Mouse (Mus musculus): ENCODE data around the gene Crebbp. TPM values are rescaled to one million over a fixed set of nuclear protein-coding genes. Genes with fewer than 3 reads are reported as not detected.
A peak's percentile ranks its signal among the peaks of the same experiment; 100 is the strongest.
"Not testable (repeated sequence)": the region's sequence is repeated elsewhere in the genome, so short reads cannot be mapped to it uniquely, and the experiment has no call there.

Crebbp gene
- 33.0 and 52.9 TPM in 2 replicates for total RNA-seq (2014; fragmentation: Nextera tagmentation)
- 12.3 and 13.5 TPM in 2 replicates for total RNA-seq (2017)

GRCm38 (mm10) chr16:4213799-4214551, at the start of gene Crebbp:
Gene Crebbp, minus strand, starts transcription at chr16:4213997.
- peak; percentile 86 for ATAC-seq (replicated peaks; ENCODE audit: poor library complexity, severe bottlenecking)

DNA sequence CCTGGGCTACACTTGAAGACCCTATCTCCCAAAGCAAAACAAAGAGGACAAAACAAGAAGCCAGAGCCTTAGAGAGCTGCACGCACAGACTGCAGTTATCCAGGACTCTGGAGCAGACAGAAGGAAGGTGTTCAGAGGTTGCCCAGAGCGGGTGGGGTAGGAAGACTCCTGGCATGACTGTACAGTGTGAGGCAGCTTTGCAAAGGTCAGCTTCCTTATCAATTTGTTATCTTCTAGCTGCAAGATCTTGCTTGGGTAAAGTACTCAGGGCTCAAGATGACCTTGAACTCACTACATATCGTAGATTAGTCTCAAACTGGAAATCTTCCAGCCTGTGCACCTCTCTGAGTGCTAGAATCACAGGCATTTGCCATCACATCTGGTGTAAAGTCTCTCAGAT, 49.7 kb upstream of the Crebbp start:
- no peak for ATAC-seq (replicated peaks; ENCODE audit: poor library complexity, severe bottlenecking)

- ATAC-seq (replicated peaks; ENCODE audit: poor library complexity, severe bottlenecking): no peak
Observed at GRCm38 (mm10) chr16:4257546-4257945, 43.7 kb upstream of the Crebbp start.

GRCm38 (mm10) chr16:4248791-4249190, 35.0 kb upstream of the Crebbp start:
- no peak for ATAC-seq (replicated peaks; ENCODE audit: poor library complexity, severe bottlenecking)

- not testable (repeated sequence) for ATAC-seq (replicated peaks; ENCODE audit: poor library complexity, severe bottlenecking)
Observed at GRCm38 (mm10) chr16:4245241-4245640, 31.4 kb upstream of the Crebbp start.

DNA sequence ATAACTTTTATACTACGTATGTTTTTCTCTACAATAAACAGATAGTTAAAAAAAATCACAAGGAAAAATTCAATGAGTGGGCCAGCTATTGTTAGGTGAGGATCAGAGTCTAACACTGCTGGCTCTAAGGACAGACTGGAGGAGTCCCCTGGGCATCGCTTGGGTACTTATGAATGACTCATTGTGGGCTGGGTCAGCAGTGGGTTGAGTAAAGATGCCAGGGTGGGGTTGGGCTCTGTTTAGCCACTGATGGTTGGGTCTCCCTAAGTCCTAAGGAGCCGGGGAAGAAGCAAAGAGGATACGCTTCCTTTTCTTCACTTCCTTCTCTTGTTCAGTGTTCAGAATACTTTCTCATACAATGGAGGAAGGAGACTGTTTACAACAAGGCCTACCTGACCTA, 22.3 kb upstream of the Crebbp start:
- peak; percentile 78 for ATAC-seq (replicated peaks; ENCODE audit: poor library complexity, severe bottlenecking)

GRCm38 (mm10) chr16:4235587-4235986, 21.8 kb upstream of the Crebbp start:
- ATAC-seq (replicated peaks; ENCODE audit: poor library complexity, severe bottlenecking): no peak

GRCm38 (mm10) chr16:4225841-4226240, 12.0 kb upstream of the Crebbp start:
- ATAC-seq (replicated peaks; ENCODE audit: poor library complexity, severe bottlenecking): no peak

DNA sequence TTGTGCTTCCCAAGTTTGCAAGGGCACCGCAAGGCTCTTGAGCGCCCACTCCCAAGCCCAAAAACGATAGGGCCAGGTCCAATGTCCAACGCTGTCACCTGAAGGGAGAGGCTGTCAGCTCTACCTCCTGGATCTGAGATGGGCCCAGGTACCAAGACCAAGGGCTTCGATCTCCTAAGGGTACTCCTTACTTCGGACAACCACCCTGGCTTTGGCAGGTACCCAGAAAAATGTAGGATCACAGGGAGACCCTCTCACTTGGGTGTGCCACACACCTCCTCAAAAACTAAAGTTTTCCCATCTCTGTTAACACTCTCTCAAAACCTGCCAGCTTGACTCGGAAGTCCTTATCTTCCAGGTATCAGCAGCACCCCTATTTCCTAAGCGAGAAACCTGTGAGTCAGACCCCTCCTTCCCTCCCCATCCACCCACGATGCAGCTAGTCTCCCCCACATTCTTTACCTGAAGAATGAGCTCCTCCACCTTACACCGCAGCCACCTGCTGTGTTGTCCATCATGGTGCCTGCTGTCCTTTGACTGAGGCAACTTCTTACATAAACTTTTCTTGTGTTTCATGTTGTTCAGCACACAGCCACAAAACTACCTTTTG, 939 bp upstream of the Crebbp start:
- ATAC-seq (replicated peaks; ENCODE audit: poor library complexity, severe bottlenecking): no peak; the same call in 1 of the 2 replicates

DNA sequence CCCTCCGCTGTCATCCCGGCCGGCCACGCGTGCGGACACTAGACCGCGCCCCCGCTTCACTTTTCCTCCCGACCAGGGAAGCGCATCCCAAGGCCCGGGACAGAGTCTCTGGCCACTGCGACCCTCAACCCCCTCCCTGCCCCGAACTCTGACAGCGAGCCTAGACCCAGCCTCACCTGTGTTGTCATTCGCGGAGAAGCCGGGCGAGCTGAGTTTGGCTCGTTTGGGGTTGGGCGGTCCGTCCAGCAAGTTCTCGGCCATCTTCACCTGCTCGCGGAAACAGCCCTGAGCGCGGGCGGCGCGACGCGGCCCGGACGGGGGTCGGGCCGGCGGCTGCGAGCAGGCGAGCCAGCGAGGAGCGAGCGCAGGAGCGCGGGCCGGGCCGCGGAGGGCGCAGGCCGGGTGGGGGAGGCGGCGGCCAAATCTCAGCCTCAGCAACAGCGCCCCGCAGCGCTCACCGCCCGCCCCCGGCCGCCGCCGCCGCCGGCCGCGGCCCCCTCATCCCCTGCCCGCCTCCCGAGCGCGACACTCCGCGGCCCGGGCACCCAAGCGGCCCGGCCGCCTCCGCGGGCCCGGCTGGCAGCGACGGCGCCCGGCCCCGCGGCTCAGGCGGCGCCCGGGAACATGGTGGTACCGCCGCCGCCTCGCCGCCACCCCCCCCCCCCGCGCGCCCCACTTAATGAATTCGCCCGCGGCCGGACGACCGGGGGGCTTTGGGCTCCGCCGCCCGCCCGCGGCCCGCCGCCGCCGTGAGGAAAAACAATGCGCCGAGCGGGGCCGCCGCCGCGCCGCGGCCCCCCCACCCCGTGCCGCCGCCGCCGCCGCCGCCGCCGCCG, 616 bp downstream of the Crebbp start:
- peak; percentile 38 for ATAC-seq (replicated peaks; ENCODE audit: poor library complexity, severe bottlenecking)

- 0 out of 2 replicates have a peak, but pooled peaks have one; percentile 16 for ATAC-seq (replicated peaks; ENCODE audit: poor library complexity, severe bottlenecking)
Observed at GRCm38 (mm10) chr16:4212167-4212962, 1.4 kb downstream of the Crebbp start.

GRCm38 (mm10) chr16:4210290-4210689, 3.5 kb downstream of the Crebbp start:
- ATAC-seq (replicated peaks; ENCODE audit: poor library complexity, severe bottlenecking): peak; percentile 52

DNA sequence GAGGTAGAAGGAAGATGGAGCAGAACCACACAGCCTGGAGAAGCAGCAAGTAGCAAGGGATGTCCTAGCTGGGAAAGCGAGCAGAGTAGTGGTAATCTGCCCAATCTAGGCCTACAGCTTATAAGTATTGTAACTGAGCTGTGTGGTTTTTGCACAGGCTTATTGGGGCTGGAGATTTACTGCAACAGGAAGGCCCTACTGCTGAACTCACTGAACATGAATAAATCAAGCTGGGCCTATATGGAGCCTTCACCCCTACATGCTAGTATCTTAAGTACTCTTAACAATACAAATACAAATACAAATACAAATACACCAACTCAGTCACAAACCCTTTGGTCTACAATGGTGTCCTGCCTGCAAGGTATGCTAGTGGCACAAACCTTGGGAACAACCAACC, 10.2 kb downstream of the Crebbp start:
- no peak for ATAC-seq (replicated peaks; ENCODE audit: poor library complexity, severe bottlenecking)

DNA sequence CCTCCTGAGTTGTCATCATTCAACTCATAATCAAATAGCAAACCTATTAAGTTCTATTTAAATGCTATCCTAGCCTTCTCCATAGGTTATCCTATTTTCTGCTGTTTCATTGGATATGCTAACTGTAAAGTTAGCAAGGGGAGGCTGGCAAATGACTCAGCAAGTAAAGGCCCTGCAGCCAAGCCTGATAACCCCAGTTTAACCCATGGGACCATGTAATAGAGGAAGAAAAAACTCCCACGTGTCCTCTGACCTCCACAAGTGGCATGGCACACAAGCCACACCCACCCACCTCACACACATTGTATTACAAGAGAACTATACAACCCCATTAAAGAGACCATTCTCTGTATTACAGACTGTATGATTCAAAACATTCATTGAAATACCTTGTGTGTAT, 13.8 kb downstream of the Crebbp start:
- peak; percentile 85 for ATAC-seq (replicated peaks; ENCODE audit: poor library complexity, severe bottlenecking)

DNA sequence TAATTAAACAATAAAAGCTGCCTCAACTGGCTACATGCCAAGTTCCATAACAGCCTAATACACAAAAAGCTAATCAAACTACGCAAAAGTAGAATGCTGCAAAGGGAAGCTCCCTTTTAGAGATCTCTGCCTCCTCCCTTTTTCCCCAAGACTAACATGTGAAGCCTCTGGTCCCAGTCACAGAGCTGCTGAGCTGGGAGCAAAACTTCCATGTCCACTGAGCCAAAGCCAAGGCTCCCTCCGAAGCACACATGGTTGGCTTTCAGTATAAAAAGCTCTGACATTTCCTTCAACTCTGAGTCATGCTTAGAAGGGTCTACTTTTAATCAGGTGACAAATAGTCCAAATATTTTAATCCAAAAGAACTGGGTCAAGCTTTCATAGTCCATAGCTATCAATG, 14.2 kb downstream of the Crebbp start:
- no peak for ATAC-seq (replicated peaks; ENCODE audit: poor library complexity, severe bottlenecking)

DNA sequence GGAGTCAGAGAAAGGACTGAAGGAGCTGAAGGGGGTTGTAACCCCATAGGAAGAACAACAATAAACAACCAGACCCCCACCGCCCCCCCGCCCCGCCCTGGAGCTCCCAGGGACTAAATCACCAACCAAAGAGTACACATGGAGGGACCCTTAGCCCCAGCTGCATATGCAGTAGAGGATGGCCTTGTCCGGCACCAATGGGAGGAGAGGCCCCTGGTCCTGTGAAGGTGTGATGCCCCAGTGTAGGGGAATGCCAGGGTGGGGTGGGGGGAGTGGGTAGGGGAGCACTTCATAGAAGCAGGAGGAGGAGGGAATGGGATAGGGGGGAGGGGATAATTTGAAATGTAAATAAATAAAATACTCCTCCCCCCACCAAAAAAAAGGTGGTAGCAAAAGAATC, 15.8 kb downstream of the Crebbp start:
- no peak for ATAC-seq (replicated peaks; ENCODE audit: poor library complexity, severe bottlenecking)

DNA sequence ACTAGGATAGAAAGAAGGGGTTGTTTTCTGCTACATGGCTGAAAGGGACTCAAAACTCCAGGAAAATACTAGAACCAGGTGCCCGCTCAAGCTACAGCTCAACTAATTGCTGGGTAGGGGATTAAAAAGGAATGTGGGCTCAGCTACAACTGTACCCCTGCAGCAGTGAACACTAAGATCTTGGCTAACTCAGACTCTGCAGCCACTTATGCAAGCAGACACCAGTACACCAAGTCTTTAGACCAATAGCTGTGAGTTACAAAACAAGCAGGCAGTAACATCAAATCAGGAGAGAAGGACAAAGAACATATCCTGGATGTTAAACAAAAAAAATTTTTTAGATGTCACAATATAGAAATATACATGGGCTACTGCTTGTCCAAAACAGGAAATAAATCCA, 23.6 kb downstream of the Crebbp start:
- no peak for ATAC-seq (replicated peaks; ENCODE audit: poor library complexity, severe bottlenecking)

DNA sequence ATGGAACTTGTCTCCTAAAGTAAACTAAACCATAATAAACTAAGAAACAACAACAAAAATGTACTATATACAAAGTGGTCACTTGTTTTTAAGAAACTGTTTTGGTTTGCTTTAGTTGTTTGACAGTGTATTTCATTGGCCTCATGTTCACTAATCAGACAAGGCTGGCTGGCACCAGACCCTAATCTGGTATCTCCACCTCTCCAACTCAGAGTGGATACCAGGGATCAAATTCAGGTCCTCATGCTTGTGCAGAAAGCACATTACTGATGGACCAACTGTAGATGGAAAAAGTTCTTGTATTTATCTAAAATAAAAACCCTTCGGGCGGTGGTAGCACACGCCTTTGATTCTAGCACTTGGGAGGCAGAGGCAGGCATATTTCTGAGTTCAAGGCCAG, 38.7 kb downstream of the Crebbp start:
- ATAC-seq (replicated peaks; ENCODE audit: poor library complexity, severe bottlenecking): no peak

DNA sequence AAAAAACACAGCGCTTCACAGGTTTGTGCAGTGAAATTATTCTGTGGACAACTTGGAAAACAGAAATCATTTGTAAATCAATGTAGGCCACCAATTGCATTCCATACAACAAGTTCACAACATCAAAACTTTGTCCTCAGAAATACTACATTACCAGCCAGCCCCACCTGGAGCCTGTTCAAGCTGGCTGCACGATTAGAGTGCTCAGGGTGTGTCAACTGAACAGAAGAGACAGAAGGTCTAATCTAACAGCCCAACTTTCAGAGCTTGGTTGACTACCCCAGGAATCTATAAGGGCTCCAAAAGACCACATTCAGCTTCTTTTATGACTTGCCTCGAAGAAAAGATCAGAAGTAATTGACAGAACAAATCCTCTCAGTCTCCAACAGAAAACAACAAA, 44.3 kb downstream of the Crebbp start:
- no peak for ATAC-seq (replicated peaks; ENCODE audit: poor library complexity, severe bottlenecking)

- ATAC-seq (replicated peaks; ENCODE audit: poor library complexity, severe bottlenecking): no peak
Observed at GRCm38 (mm10) chr16:4168476-4168875, 45.3 kb downstream of the Crebbp start.
